Mouse (Mus musculus) hindbrain, postnatal 0 days (tissue): ENCODE data around the gene Filip1l. TPM values are rescaled to one million over a fixed set of nuclear protein-coding genes. Genes with fewer than 3 reads are reported as not detected.

Experiments used
- ATAC-seq: fragments of 200-750 bp; cut with Nextera tagmentation; 2 replicates; pipeline ENCODE4 v1.8.0; 2017; ENCODE audit warnings: mild to moderate bottlenecking, moderate TSS enrichment, moderate library complexity
- DNase-seq: peaks from one replicate; pipeline ENCODE4 v3.0.0-alpha.2; 2015; ENCODE audit warnings: low spot score
- H3K27ac ChIP-seq: fragments of 300-500 bp; sonication (generic); 2 replicates; pipeline ENCODE4 v1.5.1; 2014; ENCODE audit warnings: mild to moderate bottlenecking
- H3K27me3 ChIP-seq: fragments of 300-500 bp; sonication (generic); 2 replicates; pipeline ENCODE4 v1.6.1; 2014; ENCODE audit warnings: low read length, mixed read lengths; ENCODE audit not compliant: insufficient read depth
- H3K36me3 ChIP-seq: fragments of 300-500 bp; sonication (generic); 2 replicates; pipeline ENCODE4 v1.6.1; 2014; ENCODE audit warnings: low read length, mixed read lengths; ENCODE audit not compliant: insufficient read depth
- H3K4me1 ChIP-seq: fragments of 300-500 bp; sonication (generic); 2 replicates; pipeline ENCODE4 v1.6.1; 2014; ENCODE audit warnings: antibody characterized with exemption, low read length, mixed read lengths; ENCODE audit not compliant: insufficient read depth
- H3K4me2 ChIP-seq: fragments of 300-500 bp; sonication (generic); 2 replicates; pipeline ENCODE4 v1.6.1; 2014; ENCODE audit warnings: low read depth, mild to moderate bottlenecking, low read length, moderate library complexity, mixed read lengths
- H3K4me3 ChIP-seq: fragments of 300-500 bp; sonication (generic); 2 replicates; pipeline ENCODE4 v1.5.1; 2014; ENCODE audit warnings: low read length
- H3K9ac ChIP-seq: fragments of 300-500 bp; sonication (generic); replicated peaks from 2 replicates; pipeline ENCODE4 v1.6.1; 2014; ENCODE audit warnings: mild to moderate bottlenecking, low read length, moderate library complexity, mixed read lengths
- H3K9me3 ChIP-seq: fragments of 300-500 bp; sonication (generic); 2 replicates; pipeline ENCODE4 v1.6.1; 2016; ENCODE audit warnings: low read length, mixed read lengths
- CTCF ChIP-seq: IDR thresholded peaks from 2 replicates; pipeline ENCODE4 v1.5.1; 2016; ENCODE audit warnings: antibody characterized with exemption, control low read depth, low read depth
- whole genome bisulfite sequencing: fragments of 180-500 bp; shearing (Covaris S2); extraction: QIAGEN DNeasy Blood & Tissue Kit; methylation state at CpG from one replicate; pipeline ENCODE4 v1.1.7; 2014; 5-methylcytosine and 5-hydroxymethylcytosine counted together
- polyA plus RNA-seq: library from polyadenylated mRNA; unstranded; fragments of >200 nt; fragmentation: Nextera tagmentation; extraction: Ambion mirVana; gene quantifications from 2 replicates; pipeline ENCODE4 v1.2.1, GENCODE M21; 2015
- total RNA-seq: library from RNA; depleted of rRNA; stranded (reverse); fragments of >200 nt; gene quantifications from 2 replicates; pipeline ENCODE4 v1.2.3, GENCODE M21; 2014

The Filip1l gene
- total and polyA plus RNA-seq, 2 experiments from 2014 or later, result 1.0 to 1.8 TPM

- ATAC-seq (no peak), DNase-seq (no peak)
- H3K36me3 ChIP-seq, result no peaks in the 10 kb centered on the region
- no peaks in the 10 kb centered on the region for H3K27me3 ChIP-seq
- H3K4me1 ChIP-seq, result 0 out of 2 replicates have a peak, but pooled peaks cover 3% of the 10 kb centered on the region
- H3K27ac ChIP-seq, result no peak overlapping the region
- H3K9ac ChIP-seq, result no peak overlapping the region
- no peak overlapping the region for H3K4me2 ChIP-seq
- no peak for TF ChIP-seq CTCF
- WGBS, result 86% methylated on average over 11 of the region's 11 CpGs
- no peaks in the 10 kb centered on the region for H3K9me3 ChIP-seq
- no peak overlapping the region for H3K4me3 ChIP-seq
Observed at GRCm38 (mm10) chr16:57353166-57353721, 351 bp downstream of the Filip1l start.

DNA sequence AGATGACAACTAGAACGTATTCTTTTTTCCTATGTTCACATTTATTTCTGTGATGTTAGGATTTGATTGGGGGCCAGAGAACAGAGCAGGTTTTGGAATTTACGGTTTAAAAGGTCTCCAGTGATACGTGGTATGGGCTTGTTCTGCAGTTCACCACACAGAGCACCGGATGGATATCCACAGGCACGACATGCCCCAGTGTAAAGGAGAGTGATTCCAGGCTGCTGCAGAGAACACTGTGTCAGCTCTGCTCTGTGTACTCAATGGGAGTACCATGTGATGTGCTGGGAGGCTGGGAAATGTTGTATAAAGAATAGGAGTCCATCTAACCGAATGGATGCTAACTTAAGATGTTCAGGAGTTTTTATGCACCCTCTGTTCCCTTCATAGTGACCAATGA is 1.0 kb downstream of the Filip1l start:
- H3K4me3 ChIP-seq, result no peak overlapping the region
- no peak overlapping the region for H3K4me2 ChIP-seq
- 78% methylated on average over 6 of the region's 6 CpGs for WGBS
- H3K4me1 ChIP-seq, result 0 out of 2 replicates have a peak, but pooled peaks cover 3% of the 10 kb centered on the region
- DNase-seq (no peak), ATAC-seq (no peak)
- TF ChIP-seq CTCF, result no peak
- H3K36me3 ChIP-seq, result no peaks in the 10 kb centered on the region
- no peak overlapping the region for H3K27ac ChIP-seq
- H3K27me3 ChIP-seq, result no peaks in the 10 kb centered on the region
- H3K9me3 ChIP-seq, result no peaks in the 10 kb centered on the region
- no peak overlapping the region for H3K9ac ChIP-seq

- Histone ChIP-seq H3K27me3 (no peaks in the 10 kb centered on the region), H3K4me3 (no peak overlapping the region), H3K9ac (no peak overlapping the region), H3K4me2 (no peak overlapping the region), H3K4me1 (0 out of 2 replicates have a peak, but pooled peaks cover 3% of the 10 kb centered on the region), H3K36me3 (no peaks in the 10 kb centered on the region), H3K27ac (no peak overlapping the region), H3K9me3 (no peaks in the 10 kb centered on the region)
- WGBS, result 71% methylated on average over 6 of the region's 6 CpGs
- TF ChIP-seq CTCF, result no peak
- ATAC-seq (no peak), DNase-seq (no peak)
Observed at GRCm38 (mm10) chr16:57356454-57356853, 3.6 kb downstream of the Filip1l start.

GRCm38 (mm10) chr16:57357011-57357410 is 4.1 kb downstream of the Filip1l start:
- 0 out of 2 replicates have a peak, but pooled peaks cover 3% of the 10 kb centered on the region for H3K4me1 ChIP-seq
- no peaks in the 10 kb centered on the region for H3K27me3 ChIP-seq
- 69% methylated on average over 6 of the region's 6 CpGs for WGBS
- TF ChIP-seq CTCF, result no peak
- H3K4me2 ChIP-seq, result no peak overlapping the region
- H3K4me3 ChIP-seq, result no peak overlapping the region
- H3K36me3 ChIP-seq, result no peaks in the 10 kb centered on the region
- ATAC-seq (no peak), DNase-seq (no peak)
- no peak overlapping the region for H3K9ac ChIP-seq
- no peaks in the 10 kb centered on the region for H3K9me3 ChIP-seq
- H3K27ac ChIP-seq, result no peak overlapping the region

- Histone ChIP-seq H3K27me3 (no peaks in the 10 kb centered on the region), H3K9me3 (no peaks in the 10 kb centered on the region), H3K4me1 (no peaks in the 10 kb centered on the region), H3K4me3 (no peak overlapping the region), H3K9ac (no peak overlapping the region), H3K27ac (no peak overlapping the region), H3K36me3 (no peaks in the 10 kb centered on the region), H3K4me2 (no peak overlapping the region)
- DNase-seq (no peak), ATAC-seq (no peak)
- TF ChIP-seq CTCF, result no peak
- WGBS, result 81% methylated on average over 10 of the region's 10 CpGs
Observed at GRCm38 (mm10) chr16:57359251-57359650, 6.4 kb downstream of the Filip1l start.

GRCm38 (mm10) chr16:57360785-57361184 is 7.9 kb downstream of the Filip1l start:
- ATAC-seq, result no peak
- WGBS, result 91% methylated on average over 3 of the region's 3 CpGs

GRCm38 (mm10) chr16:57362679-57363401 is 9.9 kb downstream of the Filip1l start:
- Histone ChIP-seq H3K36me3 (no peaks in the 10 kb centered on the region), H3K9ac (no peak overlapping the region)
- 37% methylated on average over 18 of the region's 18 CpGs for WGBS

More at GRCm38 (mm10) chr16:57360785-57361184, 7.9 kb downstream of the Filip1l start:
- no peaks in the 10 kb centered on the region for H3K4me1 ChIP-seq
- no peak overlapping the region for H3K4me2 ChIP-seq
- no peak for DNase-seq
- no peak overlapping the region for H3K4me3 ChIP-seq
- H3K27ac ChIP-seq, result no peak overlapping the region
- TF ChIP-seq CTCF, result no peak
- H3K27me3 ChIP-seq, result no peaks in the 10 kb centered on the region
- no peak overlapping the region for H3K9ac ChIP-seq
- no peaks in the 10 kb centered on the region for H3K9me3 ChIP-seq
- H3K36me3 ChIP-seq, result no peaks in the 10 kb centered on the region

More at GRCm38 (mm10) chr16:57362679-57363401, 9.9 kb downstream of the Filip1l start:
- H3K4me2 ChIP-seq, result peak overlapping the region; percentile 40
- TF ChIP-seq CTCF, result peak; percentile 61
- ATAC-seq (peak; percentile 90), DNase-seq (peak; percentile 71)
- H3K4me1 ChIP-seq, result no peaks in the 10 kb centered on the region
- no peak overlapping the region; the same call in 1 of the 2 replicates for H3K27ac ChIP-seq
- no peak overlapping the region for H3K4me3 ChIP-seq
- H3K27me3 ChIP-seq, result no peaks in the 10 kb centered on the region
- H3K9me3 ChIP-seq, result no peaks in the 10 kb centered on the region
